In the genomic region with DNA sequence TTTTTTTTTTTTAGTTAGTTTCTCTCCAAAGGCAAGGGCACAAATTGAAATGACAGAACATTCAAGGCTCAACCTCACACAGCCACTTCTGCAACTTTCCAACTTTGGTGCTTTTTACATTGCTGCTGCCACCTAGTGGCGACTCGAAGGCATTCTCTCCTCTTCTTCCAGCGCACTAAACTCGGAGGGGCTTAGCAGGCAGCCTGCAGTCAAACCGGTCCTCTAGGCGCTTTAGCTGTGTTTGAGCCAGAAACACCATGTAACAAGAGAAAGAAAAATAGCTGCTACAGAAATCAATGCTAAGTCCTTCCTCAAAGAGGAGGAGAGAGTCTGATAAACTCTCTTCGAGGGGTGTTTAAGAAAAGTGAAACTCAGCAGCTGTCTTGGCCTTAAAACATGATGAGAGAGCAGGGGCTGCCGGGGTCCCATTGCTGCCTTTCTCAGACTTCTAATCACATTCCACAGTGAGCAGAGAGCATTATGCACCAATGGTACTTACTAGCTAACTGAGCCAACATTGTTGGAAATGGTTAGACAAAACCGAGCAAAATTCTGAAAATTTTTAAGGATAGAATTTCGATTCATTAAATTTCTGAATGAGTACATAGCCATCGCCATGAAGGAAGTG, we compare ENCODE assay signal across 8 mouse cellular contexts.
DNase-seq lines count a peak whose midpoint lies in the region; ATAC-seq and TF ChIP-seq lines count a peak whose summit lies in the region.

No protein-coding gene starts in this region.

- H3K4me1 ChIP-seq in forebrain, embryonic 16.5 days (replicated peaks; ENCODE audit: control insufficient read depth, insufficient read depth, low read length), result no peaks in the 10 kb centered on the region
- H3K4me1 ChIP-seq in midbrain, embryonic 13.5 days (replicated peaks), result no peaks in the 10 kb centered on the region
- H3K4me1 ChIP-seq in stomach, postnatal 0 days (replicated peaks; ENCODE audit: control insufficient read depth, insufficient read depth), result no peaks in the 10 kb centered on the region

- no peak overlapping the region for H3K4me2 ChIP-seq in forebrain, embryonic 16.5 days (ENCODE audit: low read length)
- no peak overlapping the region for H3K4me2 ChIP-seq in midbrain, embryonic 13.5 days (replicated peaks)
- H3K4me2 ChIP-seq in stomach, postnatal 0 days (replicated peaks; ENCODE audit: low read depth), result peak overlapping the region; percentile 35; the same call in 1 of the 2 replicates

- H3K9me3 ChIP-seq in forebrain, embryonic 16.5 days (ENCODE audit: control insufficient read depth, low read length), result no peaks in the 10 kb centered on the region
- H3K9me3 ChIP-seq in midbrain, embryonic 13.5 days, result no peaks in the 10 kb centered on the region
- H3K9me3 ChIP-seq in stomach, postnatal 0 days (ENCODE audit: control insufficient read depth, low read length), result no peaks in the 10 kb centered on the region

- H3K4me3 ChIP-seq in forebrain, embryonic 16.5 days (replicated peaks; ENCODE audit: low read length), result no peak overlapping the region
- no peak overlapping the region for H3K4me3 ChIP-seq in midbrain, embryonic 13.5 days (replicated peaks)
- H3K4me3 ChIP-seq in stomach, postnatal 0 days (ENCODE audit: low read depth, low read length), result no peak overlapping the region

- no peak for TF ChIP-seq EP300 in stomach, postnatal 0 days (optimal IDR thresholded peaks at IDR 0.05)

- no peak overlapping the region for H3K27ac ChIP-seq in forebrain, embryonic 16.5 days (ENCODE audit: low read length)
- H3K27ac ChIP-seq in midbrain, embryonic 13.5 days, result no peak overlapping the region
- H3K27ac ChIP-seq in stomach, postnatal 0 days (replicated peaks), result no peak overlapping the region

- TF ChIP-seq CTCF in stomach, postnatal 0 days (IDR thresholded peaks at IDR 0.05; ENCODE audit: low read depth), result peak; percentile 86

- no peaks in the 10 kb centered on the region for H3K27me3 ChIP-seq in forebrain, embryonic 16.5 days (replicated peaks; ENCODE audit: control insufficient read depth, insufficient read depth, low read length)
- no peaks in the 10 kb centered on the region for H3K27me3 ChIP-seq in midbrain, embryonic 13.5 days
- no peaks in the 10 kb centered on the region for H3K27me3 ChIP-seq in stomach, postnatal 0 days (ENCODE audit: control insufficient read depth, insufficient read depth, low read length)

- ATAC-seq in forebrain, embryonic 16.5 days, result peak; percentile 93
- ATAC-seq in midbrain, embryonic 13.5 days, result peak; percentile 80
- ATAC-seq in stomach, postnatal 0 days (ENCODE audit: low FRiP score, low TSS enrichment), result no peak

- H3K36me3 ChIP-seq in forebrain, embryonic 16.5 days (ENCODE audit: control insufficient read depth, insufficient read depth), result no peaks in the 10 kb centered on the region
- no peaks in the 10 kb centered on the region for H3K36me3 ChIP-seq in midbrain, embryonic 13.5 days
- no peaks in the 10 kb centered on the region for H3K36me3 ChIP-seq in stomach, postnatal 0 days (ENCODE audit: control insufficient read depth, insufficient read depth, low read length)

- 31% methylated on average over 11 of the region's 11 CpGs for WGBS in forebrain, embryonic 16.5 days
- 33% methylated on average over 11 of the region's 11 CpGs for WGBS in midbrain, embryonic 13.5 days
- 30% methylated on average over 11 of the region's 11 CpGs for WGBS in stomach, postnatal 0 days

- H3K9ac ChIP-seq in forebrain, embryonic 16.5 days (replicated peaks; ENCODE audit: low read depth, low read length), result no peak overlapping the region
- no peak overlapping the region for H3K9ac ChIP-seq in midbrain, embryonic 13.5 days (replicated peaks)
- H3K9ac ChIP-seq in stomach, postnatal 0 days (ENCODE audit: low read length), result no peak overlapping the region

- peak; percentile 14 to 59 for DNase-seq in heart, adult 18-20 months
- no peak for DNase-seq in heart, adult 11 months
- peak; percentile 2 for DNase-seq in c-Kit-positive CD71-positive TER-119-negative erythroid progenitor cells, embryonic 14.5 days (ENCODE audit: low read depth)
- DNase-seq in hindlimb bud, embryonic 11.5 days (ENCODE audit: extremely low spot score, low read depth, low spot score), result peak; percentile 63
- DNase-seq in left cerebral cortex, adult 9 months (ENCODE audit: low spot score in 2 of 2), result peak; percentile 10 to 68
- peak; percentile 48 for DNase-seq in stomach, postnatal 0 days (ENCODE audit: low spot score)
